Mouse (Mus musculus) liver, adult (tissue): Measurements from ENCODE around the gene Zfp964.
"Not testable (repeated sequence)": the region's sequence is repeated elsewhere in the genome, so short reads cannot be mapped to it uniquely, and the experiment has no call there.

ENCODE experiments used
- GATA4 ChIP-seq: IDR thresholded peaks from 2 replicates; pipeline ENCODE4 v1.6.1; 2014; ENCODE audit warnings: mild to moderate bottlenecking, low read length; ENCODE audit not compliant: insufficient replicate concordance

Zfp964 gene

GRCm38 (mm10) chr8:69654358-69654981, at the start of gene Zfp964:
Zfp964 (plus strand) TSS chr8:69654479.
- TF ChIP-seq GATA4: 0 out of 2 replicates have a peak, but pooled peaks have one; percentile 3

- no peak for TF ChIP-seq GATA4
Measured at GRCm38 (mm10) chr8:69614687-69615086, 39.6 kb upstream of the Zfp964 start.

DNA sequence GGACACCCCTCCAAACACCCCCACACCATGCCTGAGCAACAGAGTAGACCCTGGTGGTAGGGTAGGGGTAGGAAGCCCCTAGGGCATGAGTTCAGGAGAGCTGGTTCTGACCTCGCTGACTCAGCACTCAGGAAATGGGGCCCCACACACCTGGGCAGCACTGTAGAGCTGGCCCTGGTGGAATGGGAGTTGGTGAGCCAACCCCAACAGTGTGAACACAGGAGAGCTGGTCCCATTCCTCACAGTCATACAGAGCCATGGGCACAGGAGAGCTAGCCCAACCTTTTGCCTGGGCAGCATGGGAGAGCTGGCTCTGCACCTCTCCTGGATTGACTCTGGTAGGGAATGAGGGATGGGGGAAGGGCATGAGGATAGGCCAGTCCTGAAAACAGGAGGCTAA, 36.2 kb upstream of the Zfp964 start:
- no peak for TF ChIP-seq GATA4

DNA sequence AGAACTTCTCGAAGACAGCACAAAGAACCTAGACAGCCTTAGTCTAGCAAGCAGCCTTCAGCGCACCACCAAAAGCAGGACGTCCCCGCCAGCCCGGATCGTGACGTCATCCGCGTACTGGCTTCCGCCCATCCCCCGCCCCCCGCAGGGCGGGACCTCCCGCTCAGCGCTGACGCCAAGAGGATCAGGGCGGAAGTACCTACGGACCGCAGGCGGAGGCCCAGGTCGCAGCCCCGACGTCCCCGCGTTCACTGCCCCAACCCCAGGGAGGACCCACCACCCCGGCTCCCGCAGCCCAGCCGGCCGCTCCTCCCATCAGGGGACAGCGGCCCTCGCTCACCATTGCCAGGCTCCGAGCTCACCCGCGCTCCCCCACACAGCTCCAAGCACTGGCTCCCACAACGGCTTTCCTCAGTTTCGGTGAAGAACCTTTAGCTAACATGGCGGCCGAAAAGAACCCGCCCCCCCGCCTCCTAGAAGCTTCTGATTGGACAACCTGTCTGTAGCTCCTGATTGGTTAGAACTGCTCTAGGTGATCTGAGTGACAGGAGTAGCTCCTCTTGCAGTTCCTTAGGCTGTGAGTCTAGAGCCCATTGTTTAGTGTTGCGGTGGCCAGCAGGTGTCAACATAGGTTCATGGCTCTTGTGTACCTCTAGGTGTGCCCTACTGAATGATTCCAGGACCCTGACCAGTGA, 29.0 kb upstream of the Zfp964 start, which contains the start of gene Zfp868:
Zfp868 (minus strand) TSS at position 454 of the 695 bp plus-strand sequence.
- peak; percentile 21; the same call in 1 of the 2 replicates for TF ChIP-seq GATA4

DNA sequence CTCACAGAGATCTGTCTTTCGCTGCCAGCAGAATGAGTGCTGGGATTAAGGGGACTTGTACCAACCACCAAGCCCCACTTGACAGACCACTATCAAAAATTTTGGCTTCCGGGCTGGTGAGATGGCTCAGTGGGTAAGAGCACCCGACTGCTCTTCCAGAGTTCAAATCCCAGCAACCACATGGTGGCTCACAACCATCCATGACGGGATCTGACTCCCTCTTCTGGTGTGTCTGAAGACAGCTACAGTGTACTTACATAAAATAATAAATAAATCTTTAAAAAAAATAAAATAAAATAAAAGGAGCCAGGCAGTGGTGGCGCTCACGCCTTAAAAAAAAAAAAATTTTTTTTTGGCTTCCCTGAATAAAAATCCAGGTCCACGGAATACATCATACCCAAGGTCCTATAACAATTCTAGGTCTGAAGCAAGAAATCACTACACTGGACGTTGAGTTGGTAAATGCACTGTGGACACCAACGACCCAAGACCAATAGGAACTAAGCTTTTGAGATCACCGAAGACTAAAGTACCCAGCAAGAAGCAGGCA, 396 bp upstream of the Zfp964 start:
- TF ChIP-seq GATA4: no peak

GRCm38 (mm10) chr8:69661294-69661693, 7.0 kb downstream of the Zfp964 start:
- no peak for TF ChIP-seq GATA4

GRCm38 (mm10) chr8:69701810-69702209, 47.5 kb downstream of the Zfp964 start:
- TF ChIP-seq GATA4: no peak

DNA sequence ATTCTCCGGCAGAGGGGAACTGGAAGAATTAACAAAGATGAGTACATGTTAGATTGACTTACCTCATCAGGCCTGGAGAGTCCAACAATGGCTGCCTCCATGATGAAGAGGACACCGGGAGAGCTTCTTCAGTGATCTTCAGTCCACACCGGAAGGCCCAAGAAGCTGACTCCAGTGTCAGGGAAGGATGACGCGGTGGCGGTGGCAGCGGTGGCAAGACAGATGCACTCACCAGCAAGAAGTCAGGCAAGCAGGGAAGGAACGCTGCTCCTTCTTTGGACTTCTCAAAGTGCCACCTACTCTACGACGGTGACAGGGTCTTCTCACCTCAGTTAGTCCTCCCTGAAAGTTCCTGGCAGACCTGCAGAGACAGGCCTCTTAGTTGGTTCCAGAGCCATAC, 56.3 kb downstream of the Zfp964 start, which contains the start of gene Zfp869:
Zfp869 (minus strand) TSS at position 101 of the 400 bp plus-strand sequence.
- TF ChIP-seq GATA4: not testable (repeated sequence)

GRCm38 (mm10) chr8:69713516-69713915, 59.2 kb downstream of the Zfp964 start:
- TF ChIP-seq GATA4: no peak

DNA sequence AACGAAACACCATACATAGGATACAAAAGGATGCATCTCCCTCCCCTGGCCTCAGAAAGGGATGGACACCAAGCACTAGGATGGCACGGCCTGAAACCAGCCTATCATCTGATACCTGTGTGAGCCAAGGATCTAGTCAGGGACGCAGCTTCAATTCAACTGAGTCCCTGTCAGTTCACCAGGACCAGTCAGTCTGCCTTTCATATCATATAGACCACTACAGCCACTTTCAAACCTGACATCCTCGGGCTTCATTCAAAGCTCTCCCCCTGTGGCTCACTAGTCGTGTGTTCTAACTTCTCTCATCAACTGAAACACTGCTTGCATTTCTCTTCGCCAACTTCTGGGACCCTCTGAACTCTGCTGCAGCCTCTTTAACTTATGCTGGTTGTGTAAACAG, 61.1 kb downstream of the Zfp964 start:
- no peak for TF ChIP-seq GATA4
